Mouse (Mus musculus) splenic B cell, adult 2 months (primary cell): Measurements from ENCODE around the gene Olfr659.
A peak's percentile ranks its signal among the peaks of the same experiment; 100 is the strongest.

ENCODE experiments used
- DNase-seq: peaks from one replicate; pipeline ENCODE4 v3.0.0-alpha.2; 2011; ENCODE audit warnings: low read depth, low spot score
- H3K27me3 ChIP-seq: 2 replicates; pipeline ENCODE4 v1.6.1; 2012; ENCODE audit warnings: mild to moderate bottlenecking, low read length, moderate library complexity, mixed read lengths; ENCODE audit not compliant: control insufficient read depth, poor library complexity, insufficient read depth, severe bottlenecking
- H3K36me3 ChIP-seq: 2 replicates; pipeline ENCODE4 v1.6.1; 2012; ENCODE audit warnings: mild to moderate bottlenecking, low read length, moderate library complexity, mixed read lengths; ENCODE audit not compliant: control insufficient read depth, poor library complexity, insufficient read depth, severe bottlenecking

The Olfr659 gene

DNA sequence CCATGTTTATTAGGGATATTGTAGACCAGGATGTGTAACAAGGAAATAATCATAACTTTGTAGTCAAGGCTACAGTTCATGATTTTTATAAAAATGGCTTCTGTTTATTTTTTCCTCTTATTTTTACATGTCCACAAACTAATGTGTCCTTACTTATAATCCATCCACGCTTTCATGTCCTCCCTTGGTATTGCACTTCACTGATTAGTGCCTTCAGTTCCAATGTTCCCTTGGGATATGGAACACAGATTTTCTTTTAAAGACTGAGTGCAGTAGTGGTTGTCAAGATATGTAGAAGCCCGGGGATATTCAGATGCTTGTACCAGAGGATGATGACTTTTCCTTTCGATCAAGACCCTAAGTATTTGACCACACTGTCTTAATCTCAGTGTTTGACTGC is at the start of gene Olfr659:
Gene Olfr659 (plus strand): TSS at position 301 of the 400 bp plus-strand sequence.
- H3K27me3 ChIP-seq = no peaks in the 10 kb centered on the region
- no peak for DNase-seq
- H3K36me3 ChIP-seq = no peaks in the 10 kb centered on the region

DNA sequence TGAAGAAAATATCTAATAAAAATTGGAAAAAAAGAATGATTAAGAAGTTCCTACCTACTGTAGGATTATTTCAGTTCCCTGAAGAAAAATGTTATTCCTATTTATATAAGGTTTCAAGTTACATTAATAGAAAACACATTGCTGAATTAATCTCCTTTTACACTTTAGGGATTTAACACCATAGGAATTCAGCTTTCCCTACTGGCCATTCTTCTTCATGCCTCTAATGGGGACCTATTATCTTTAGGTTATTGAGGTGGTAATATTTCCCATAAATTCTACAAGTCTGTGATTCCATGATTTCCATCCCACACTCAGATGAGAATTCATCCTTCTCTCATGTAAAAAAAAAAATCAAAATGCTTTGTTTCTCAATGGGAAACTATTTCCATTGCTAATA is 42.1 kb upstream of the Olfr659 start, which contains the start of gene Olfr657:
Gene Olfr657 (plus strand): TSS at position 301 of the 400 bp plus-strand sequence.
- DNase-seq = no peak
- no peaks in the 10 kb centered on the region for H3K36me3 ChIP-seq
- no peaks in the 10 kb centered on the region for H3K27me3 ChIP-seq

DNA sequence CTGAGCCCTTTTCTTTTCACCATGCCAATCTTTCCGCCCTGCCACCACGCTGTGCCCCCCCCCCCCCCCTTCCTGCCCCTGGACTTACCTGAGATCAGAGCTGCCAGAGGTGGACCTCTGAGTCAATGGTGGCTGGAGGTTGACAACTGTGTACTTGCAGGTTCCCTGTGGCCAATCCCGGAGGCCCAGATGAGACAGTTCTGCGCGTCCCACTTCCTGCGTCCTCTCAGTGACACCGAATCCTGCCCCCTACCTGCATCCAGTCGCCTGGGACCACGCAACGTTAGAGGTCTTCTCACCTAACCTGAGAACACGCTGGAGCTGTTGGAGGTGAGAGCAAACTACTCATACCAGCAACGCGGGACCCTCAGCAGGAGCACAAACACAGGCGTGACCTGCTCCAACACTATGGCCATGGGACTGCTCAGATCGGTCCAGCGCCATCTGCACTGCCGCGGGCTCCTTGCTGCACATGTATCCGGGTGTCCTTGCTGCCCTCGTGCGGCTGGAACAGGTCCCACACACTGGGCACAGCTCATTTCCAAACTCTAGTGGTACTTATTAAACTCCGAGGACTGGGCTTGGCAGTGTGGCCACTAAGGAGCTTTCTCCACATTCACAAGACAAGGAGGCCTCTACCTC is 19.6 kb upstream of the Olfr659 start, which contains the start of gene Olfr658:
Gene Olfr658 (minus strand): TSS at position 465 of the 642 bp plus-strand sequence.
- Histone ChIP-seq H3K36me3 (no peaks in the 10 kb centered on the region), H3K27me3 (no peaks in the 10 kb centered on the region)
- peak; percentile 69 for DNase-seq

DNA sequence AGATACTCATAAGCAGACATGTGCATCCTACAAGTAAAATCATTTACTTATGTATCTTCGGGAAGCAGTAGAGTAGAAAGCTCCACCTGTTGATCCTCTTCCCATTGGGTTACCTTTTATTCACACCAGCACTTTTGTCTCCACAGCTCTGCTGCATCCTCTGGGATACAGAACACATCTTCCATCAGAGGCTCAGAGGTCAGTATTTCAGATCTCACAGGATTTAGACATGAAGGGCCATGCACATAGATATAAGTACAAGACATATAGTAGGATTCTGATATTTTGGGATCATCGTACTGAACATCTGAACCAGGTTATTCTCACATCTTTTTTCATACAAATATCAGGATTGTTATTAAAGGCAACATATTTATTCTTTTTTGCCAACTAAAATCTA is 19.6 kb downstream of the Olfr659 start, which contains the start of gene Olfr661:
Gene Olfr661 (plus strand): TSS at position 301 of the 400 bp plus-strand sequence.
- DNase-seq = no peak
- H3K27me3 ChIP-seq = no peaks in the 10 kb centered on the region
- no peaks in the 10 kb centered on the region for H3K36me3 ChIP-seq
